18 mouse cellular contexts compared by ENCODE assay signal in the genomic region with DNA sequence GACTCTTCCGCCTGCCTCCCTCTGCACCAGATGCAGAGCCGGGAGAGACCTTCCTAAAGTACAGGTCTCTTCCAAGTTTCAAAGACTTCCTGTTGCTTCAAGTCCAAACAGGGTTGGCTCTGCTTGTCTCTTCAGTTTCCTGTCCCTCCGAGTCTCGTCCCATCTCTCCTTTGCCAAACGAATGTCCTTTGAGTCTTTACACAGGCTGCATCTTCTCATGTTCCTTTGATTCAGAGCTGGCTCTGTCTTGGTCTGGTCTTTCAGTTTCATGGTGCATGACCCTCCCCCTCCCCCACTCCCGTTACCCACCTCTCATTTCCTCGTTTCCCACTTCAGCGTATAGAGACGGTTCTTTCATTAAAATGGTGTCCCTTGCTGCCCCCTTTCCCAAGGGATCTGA. TPM values are rescaled to one million over a fixed set of nuclear protein-coding genes. Genes with fewer than 3 reads are reported as not detected.
DNase-seq lines count a peak whose midpoint lies in the region; ATAC-seq and TF ChIP-seq lines count a peak whose summit lies in the region.
"Had no signal": no experiment of that assay in that cellular context is flagged by ENCODE, and none has a peak within 500 bp of the region (broad histone marks: within the 10 kb centered on the region; RNA-seq: fewer than 3 reads in every experiment).

No protein-coding gene starts in this region.

- H3K4me1 ChIP-seq in hindbrain, embryonic 10.5 days (replicated peaks), result peaks cover 18% of the 10 kb centered on the region
- no peaks in the 10 kb centered on the region for H3K4me1 ChIP-seq in hindbrain, embryonic 14.5 days (replicated peaks; ENCODE audit: control insufficient read depth, insufficient read depth, low read length)
- no peaks in the 10 kb centered on the region for H3K4me1 ChIP-seq in lung, postnatal 0 days (ENCODE audit: insufficient read depth, low read depth, low read length)

- DNase-seq in hindbrain, embryonic 10.5 days (ENCODE audit: low spot score), result no peak
- DNase-seq in hindbrain, embryonic 14.5 days (ENCODE audit: low spot score), result no peak
- DNase-seq in lung, postnatal 0 days (ENCODE audit: low spot score), result peak; percentile 23
- DNase-seq in lung, postnatal 14 days, result no peak
- DNase-seq in splenic B cell, adult 2 months (ENCODE audit: low read depth, low spot score), result peak; percentile 48
- no peak for DNase-seq in left cerebral cortex, postnatal 4 days
- DNase-seq in layer of hippocampus, adult 9-10 months (ENCODE audit: low spot score), result no peak
- DNase-seq: cerebellum, postnatal 10 days; embryo, embryonic 11 days; gastrocnemius, postnatal 25 days; kidney, postnatal 36 days; lung, embryonic 14.5 days had no signal

- 0 out of 2 replicates have a peak overlapping the region, but pooled peaks have one; percentile 35 for H3K27ac ChIP-seq in hindbrain, embryonic 10.5 days
- H3K27ac ChIP-seq in hindbrain, embryonic 14.5 days, result no peak overlapping the region
- no peak overlapping the region for H3K27ac ChIP-seq in lung, postnatal 0 days (ENCODE audit: low read length)
- H3K27ac ChIP-seq: embryonic facial prominence, embryonic 15.5 days; neural tube, embryonic 12.5 days had no signal

- WGBS in hindbrain, embryonic 10.5 days, result 63% methylated on average over 9 of the region's 9 CpGs
- WGBS in hindbrain, embryonic 14.5 days, result 78% methylated on average over 9 of the region's 9 CpGs
- WGBS in lung, postnatal 0 days, result 52% methylated on average over 9 of the region's 9 CpGs

- H3K4me2 ChIP-seq in hindbrain, embryonic 14.5 days (replicated peaks), result no peak overlapping the region
- H3K4me2 ChIP-seq in lung, postnatal 0 days (replicated peaks; ENCODE audit: low read depth, low read length), result no peak overlapping the region
- H3K4me2 ChIP-seq: embryonic facial prominence, embryonic 15.5 days; heart, embryonic 11.5 days; liver, embryonic 11.5 days; lung, embryonic 14.5 days; neural tube, embryonic 12.5 days had no signal

- no peak for TF ChIP-seq CTCF in lung, postnatal 0 days (IDR thresholded peaks at IDR 0.05)

- peaks cover 5% of the 10 kb centered on the region; the same call in 1 of the 2 replicates for H3K9me3 ChIP-seq in hindbrain, embryonic 10.5 days
- H3K9me3 ChIP-seq in hindbrain, embryonic 14.5 days (ENCODE audit: control insufficient read depth, low read length), result no peaks in the 10 kb centered on the region
- no peaks in the 10 kb centered on the region for H3K9me3 ChIP-seq in lung, postnatal 0 days (ENCODE audit: low read length)
- H3K9me3 ChIP-seq: embryonic facial prominence, embryonic 15.5 days had no signal

- H3K9ac ChIP-seq in hindbrain, embryonic 14.5 days, result no peak overlapping the region
- no peak overlapping the region for H3K9ac ChIP-seq in lung, postnatal 0 days (replicated peaks; ENCODE audit: low read depth)
- H3K9ac ChIP-seq: embryonic facial prominence, embryonic 15.5 days; lung, embryonic 14.5 days; neural tube, embryonic 12.5 days had no signal

- no peak overlapping the region for H3K4me3 ChIP-seq in hindbrain, embryonic 10.5 days
- no peak overlapping the region for H3K4me3 ChIP-seq in hindbrain, embryonic 14.5 days (replicated peaks; ENCODE audit: low read length)
- H3K4me3 ChIP-seq in lung, postnatal 0 days (ENCODE audit: low read depth, low read length), result no peak overlapping the region
- H3K4me3 ChIP-seq: embryonic facial prominence, embryonic 15.5 days; neural tube, embryonic 12.5 days had no signal

- H3K27me3 ChIP-seq in hindbrain, embryonic 10.5 days (ENCODE audit: insufficient read depth, poor library complexity, severe bottlenecking), result no peaks in the 10 kb centered on the region
- H3K27me3 ChIP-seq in hindbrain, embryonic 14.5 days (ENCODE audit: control insufficient read depth, insufficient read depth, low read length), result no peaks in the 10 kb centered on the region
- H3K27me3 ChIP-seq in lung, postnatal 0 days (replicated peaks; ENCODE audit: insufficient read depth, low read length), result no peaks in the 10 kb centered on the region
- H3K27me3 ChIP-seq in splenic B cell, adult 2 months (ENCODE audit: control insufficient read depth, insufficient read depth, low read length, poor library complexity, severe bottlenecking), result no peaks in the 10 kb centered on the region
- H3K27me3 ChIP-seq: embryonic facial prominence, embryonic 15.5 days; neural tube, embryonic 12.5 days had no signal

- H3K36me3 ChIP-seq in hindbrain, embryonic 10.5 days, result no peaks in the 10 kb centered on the region
- H3K36me3 ChIP-seq in hindbrain, embryonic 14.5 days (replicated peaks; ENCODE audit: control insufficient read depth, insufficient read depth), result no peaks in the 10 kb centered on the region
- H3K36me3 ChIP-seq in lung, postnatal 0 days (ENCODE audit: insufficient read depth, low read length), result no peaks in the 10 kb centered on the region
- H3K36me3 ChIP-seq in splenic B cell, adult 2 months (ENCODE audit: control insufficient read depth, insufficient read depth, low read length, poor library complexity, severe bottlenecking), result no peaks in the 10 kb centered on the region
- H3K36me3 ChIP-seq: embryonic facial prominence, embryonic 15.5 days; neural tube, embryonic 12.5 days had no signal

- no peak for ATAC-seq in hindbrain, embryonic 14.5 days (ENCODE audit: low FRiP score)
- ATAC-seq in lung, postnatal 0 days, result peak; percentile 26; the same call in 1 of the 2 replicates
- peak; percentile 52 for ATAC-seq in CD4-positive, CD25-positive, alpha-beta regulatory T cell, adult 4 months
- ATAC-seq: hindbrain, embryonic 16.5 days had no signal

- intact Hi-C loops in left cerebral cortex, postnatal 4 days (cut with DNase I), result no loop called here

- TF ChIP-seq EP300 in lung, postnatal 0 days (IDR thresholded peaks at IDR 0.05), result no peak

RNA-seq across cellular contexts. Expression of gene Mdm1, which starts 47.9 kb away (rescaled TPM):
- 52.1 and 53.5 TPM in 2 replicates for polyA plus RNA-seq in hindbrain, embryonic 10.5 days (2016; fragmentation: Nextera tagmentation; extraction: Ambion mirVana)
- 25.2 and 27.0 TPM in 2 replicates for polyA plus RNA-seq in hindbrain, embryonic 14.5 days (2014; fragmentation: Nextera tagmentation; extraction: Ambion mirVana)
- polyA plus RNA-seq in lung, postnatal 0 days (2015; fragmentation: Nextera tagmentation; extraction: Ambion mirVana), result 13.6 and 16.4 TPM in 2 replicates
- polyA plus RNA-seq in CD4-positive, CD25-positive, alpha-beta regulatory T cell, adult 4 months (2017; shearing (Covaris generic)), result 1 to 10 TPM; 7.6 to 7.8 TPM
- total RNA-seq in left cerebral cortex, postnatal 4 days (2021), result 10 to 100 TPM; 16.7 to 19.7 TPM

Comparison
In these comparisons a context has a peak if more than half of its experiments do, and no peak if none do; other contexts are left out.
1. DNase-seq: peak in lung, postnatal 0 days (single experiment) and splenic B cell, adult 2 months (single experiment); none in hindbrain, embryonic 10.5 days (single experiment), hindbrain, embryonic 14.5 days (single experiment), lung, postnatal 14 days (single experiment), left cerebral cortex, postnatal 4 days (single experiment) and layer of hippocampus, adult 9-10 months (single experiment).